Mouse (Mus musculus) frontal cortex, adult (tissue): ENCODE data around the gene Mthfsd.

Source experiments
- ATAC-seq: cut with Nextera tagmentation; 2 replicates; pipeline ENCODE4 v1.9.2; 2017; ENCODE audit warnings: mild to moderate bottlenecking, moderate library complexity, mixed read lengths; ENCODE audit not compliant: low TSS enrichment

The Mthfsd gene

DNA sequence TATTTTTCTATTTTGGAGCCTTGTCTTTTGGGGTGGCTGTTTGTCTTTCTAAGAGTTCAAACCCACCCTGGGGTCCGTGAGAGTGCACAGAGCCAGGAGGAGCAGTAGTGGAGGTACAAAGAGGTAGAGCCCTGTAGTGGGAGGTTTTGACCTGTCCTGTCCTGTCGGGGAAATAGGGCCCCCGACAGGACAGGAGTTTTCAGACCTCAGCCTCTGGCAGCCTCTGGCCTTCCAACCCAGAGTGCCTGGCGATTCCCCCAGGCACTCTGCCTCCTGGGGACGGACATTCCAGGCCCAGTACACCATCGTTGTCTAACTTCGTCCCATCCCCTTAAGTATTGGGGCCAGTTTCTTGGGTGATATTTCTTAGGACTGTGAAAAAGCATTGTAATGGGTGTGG is 14.2 kb upstream of the Mthfsd start:
- ATAC-seq, result no peak

DNA sequence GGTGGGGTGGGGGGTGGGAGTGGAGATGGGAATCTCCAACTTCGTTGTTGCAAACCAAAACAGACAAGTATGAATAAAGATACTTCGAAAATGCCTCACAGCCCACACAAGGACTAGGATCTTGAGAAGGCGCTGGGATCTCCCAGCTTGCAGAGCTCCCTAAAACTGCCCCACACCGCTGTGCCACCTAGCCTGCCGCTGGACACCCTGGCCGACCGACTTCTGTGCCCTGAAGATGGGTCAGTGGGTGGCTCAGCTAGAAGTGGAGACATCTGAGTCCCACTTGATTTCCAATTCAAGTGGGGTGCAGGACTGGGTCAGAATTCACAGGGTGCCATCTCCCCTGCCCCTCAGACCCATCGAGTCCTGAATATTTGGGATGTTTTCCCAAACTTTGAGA is 13.5 kb upstream of the Mthfsd start:
- ATAC-seq, result no peak

- no peak for ATAC-seq
These were observed 12.5 kb upstream of the Mthfsd start for GRCm38 (mm10) chr8:121120456-121121419.

- no peak for ATAC-seq
These were observed 11.7 kb upstream of the Mthfsd start for GRCm38 (mm10) chr8:121119635-121120455.

- ATAC-seq, result no peak
These were observed 10.6 kb upstream of the Mthfsd start for GRCm38 (mm10) chr8:121118634-121119420.

DNA sequence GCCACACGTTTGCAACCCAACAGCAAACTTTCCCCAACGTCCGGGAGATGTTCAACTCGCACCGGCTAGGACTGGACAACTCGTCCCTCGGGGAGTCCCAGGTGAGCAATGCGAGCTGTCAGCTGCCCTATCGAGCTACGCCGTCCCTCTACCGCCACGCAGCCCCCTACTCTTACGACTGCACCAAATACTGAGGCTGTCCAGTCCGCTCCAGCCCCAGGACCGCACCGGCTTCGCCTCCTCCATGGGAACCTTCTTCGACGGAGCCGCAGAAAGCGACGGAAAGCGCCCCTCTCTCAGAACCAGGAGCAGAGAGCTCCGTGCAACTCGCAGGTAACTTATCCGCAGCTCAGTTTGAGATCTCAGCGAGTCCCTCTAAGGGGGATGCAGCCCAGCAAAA is 9.7 kb upstream of the Mthfsd start:
- no peak for ATAC-seq

DNA sequence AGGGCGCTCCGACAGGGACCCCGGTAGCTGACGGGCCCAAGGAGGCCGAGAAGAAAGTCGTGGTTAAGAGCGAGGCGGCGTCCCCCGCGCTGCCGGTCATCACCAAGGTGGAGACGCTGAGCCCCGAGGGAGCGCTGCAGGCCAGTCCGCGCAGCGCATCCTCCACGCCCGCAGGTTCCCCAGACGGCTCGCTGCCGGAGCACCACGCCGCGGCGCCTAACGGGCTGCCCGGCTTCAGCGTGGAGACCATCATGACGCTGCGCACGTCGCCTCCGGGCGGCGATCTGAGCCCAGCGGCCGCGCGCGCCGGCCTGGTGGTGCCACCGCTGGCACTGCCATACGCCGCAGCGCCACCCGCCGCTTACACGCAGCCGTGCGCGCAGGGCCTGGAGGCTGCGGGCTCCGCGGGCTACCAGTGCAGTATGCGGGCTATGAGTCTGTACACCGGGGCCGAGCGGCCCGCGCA is 9.0 kb upstream of the Mthfsd start:
- ATAC-seq, result no peak

DNA sequence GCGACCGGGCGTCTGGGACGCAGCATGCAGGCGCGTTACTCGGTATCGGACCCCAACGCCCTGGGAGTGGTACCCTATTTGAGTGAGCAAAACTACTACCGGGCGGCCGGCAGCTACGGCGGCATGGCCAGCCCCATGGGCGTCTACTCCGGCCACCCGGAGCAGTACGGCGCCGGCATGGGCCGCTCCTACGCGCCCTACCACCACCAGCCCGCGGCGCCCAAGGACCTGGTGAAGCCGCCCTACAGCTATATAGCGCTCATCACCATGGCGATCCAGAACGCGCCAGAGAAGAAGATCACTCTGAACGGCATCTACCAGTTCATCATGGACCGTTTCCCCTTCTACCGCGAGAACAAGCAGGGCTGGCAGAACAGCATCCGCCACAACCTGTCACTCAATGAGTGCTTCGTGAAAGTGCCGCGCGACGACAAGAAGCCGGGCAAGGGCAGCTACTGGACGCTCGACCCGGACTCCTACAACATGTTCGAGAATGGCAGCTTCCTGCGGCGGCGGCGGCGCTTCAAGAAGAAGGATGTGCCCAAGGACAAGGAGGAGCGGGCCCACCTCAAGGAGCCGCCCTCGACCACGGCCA is 8.5 kb upstream of the Mthfsd start:
- no peak for ATAC-seq

DNA sequence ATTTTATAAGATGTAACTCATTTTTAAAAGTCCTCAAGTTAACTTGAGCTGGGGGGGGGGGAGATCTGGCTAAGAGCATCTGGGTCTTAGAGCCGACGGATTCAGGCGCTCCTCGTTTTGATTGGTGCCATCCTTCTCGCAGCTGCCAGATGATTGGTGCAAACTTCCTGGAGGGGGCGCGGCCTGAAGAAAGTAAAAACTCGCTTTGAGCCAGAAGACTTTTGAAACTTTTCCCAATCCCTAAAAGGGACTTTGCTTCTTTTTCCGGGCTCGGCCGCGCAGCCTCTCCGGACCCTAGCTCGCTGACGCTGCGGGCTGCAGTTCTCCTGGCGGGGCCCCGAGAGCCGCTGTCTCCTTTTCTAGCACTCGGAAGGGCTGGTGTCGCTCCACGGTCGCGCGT is 7.8 kb upstream of the Mthfsd start, which contains the start of gene Foxc2:
Gene Foxc2 (plus strand): TSS at position 224 of the 400 bp plus-strand sequence.
- ATAC-seq, result no peak

- ATAC-seq, result no peak
These were observed 6.9 kb upstream of the Mthfsd start for GRCm38 (mm10) chr8:121115136-121115535.

DNA sequence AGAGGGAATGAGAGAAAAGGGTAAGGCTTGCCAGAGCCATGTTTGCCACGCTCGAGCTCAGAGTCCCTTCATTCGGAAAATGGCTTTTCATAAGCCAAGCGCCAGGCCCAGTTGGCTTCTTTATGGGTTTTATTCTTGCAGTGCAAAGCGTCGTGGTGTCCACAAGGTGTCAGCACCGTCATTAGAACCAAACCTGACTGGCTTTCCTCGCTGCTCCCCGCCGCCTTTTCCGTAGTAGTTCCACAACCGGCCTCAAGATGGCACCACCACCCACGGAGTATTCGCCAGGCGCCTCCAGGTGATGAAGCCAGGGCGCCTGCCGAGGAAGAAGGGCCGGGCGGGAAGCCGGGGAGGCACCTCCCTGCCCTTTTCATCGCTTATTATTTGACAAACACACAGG is 5.1 kb upstream of the Mthfsd start:
- peak; percentile 88 for ATAC-seq

DNA sequence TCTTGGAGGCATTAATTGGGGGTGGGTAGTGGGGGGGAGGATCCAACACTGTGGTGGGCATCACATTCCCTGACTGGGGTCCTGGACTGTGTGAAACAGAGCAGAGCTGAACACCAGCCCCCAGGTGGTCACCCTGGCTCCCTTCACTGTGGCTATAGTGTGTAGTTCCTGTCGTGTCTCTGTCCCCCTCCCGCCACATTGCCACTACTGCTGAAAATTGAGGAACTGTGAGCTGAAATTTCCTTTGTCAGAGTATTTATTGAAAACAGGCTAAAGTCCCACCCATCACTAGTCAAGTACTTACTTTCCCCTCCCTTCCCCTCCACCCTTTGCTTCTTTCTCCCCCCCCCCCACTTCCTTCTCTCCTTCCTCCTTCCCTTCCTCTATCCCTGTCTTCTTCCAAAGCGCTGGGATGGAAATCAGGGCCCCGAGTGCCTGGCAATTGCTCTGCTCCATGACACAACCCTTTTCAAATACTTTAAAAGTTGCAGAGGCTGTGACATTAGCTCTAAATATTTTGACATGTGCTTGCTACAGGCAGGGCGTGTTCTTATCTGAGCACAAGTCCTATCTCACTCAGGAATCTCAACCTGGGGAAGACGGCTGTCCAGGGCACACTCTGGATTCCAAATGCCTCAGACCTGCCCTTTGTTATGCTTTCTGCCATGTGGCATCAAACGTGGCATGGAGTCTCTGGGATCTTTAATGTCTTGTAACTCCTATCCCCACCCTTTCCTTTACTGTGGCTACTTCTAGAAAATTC is 3.1 kb upstream of the Mthfsd start:
- no peak for ATAC-seq

DNA sequence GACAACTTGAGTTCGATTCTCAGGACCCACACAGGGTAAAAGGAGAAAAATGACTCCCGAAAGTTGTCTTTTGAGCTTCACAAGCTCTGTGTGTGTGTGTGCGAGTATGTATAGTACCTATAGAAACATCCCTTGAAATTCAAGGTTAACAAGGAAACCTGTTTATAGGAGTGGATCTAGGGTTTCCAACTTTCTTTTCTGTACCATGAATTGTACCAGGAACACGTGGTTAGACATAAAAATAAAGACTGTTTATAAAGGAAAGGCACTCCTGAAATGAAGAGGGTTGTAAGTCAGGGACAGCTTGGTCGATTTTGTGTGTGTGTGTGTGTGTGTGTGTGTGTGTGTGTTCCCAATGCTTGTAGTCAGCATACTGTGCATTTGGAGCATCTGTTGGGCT is 465 bp upstream of the Mthfsd start:
- no peak for ATAC-seq

DNA sequence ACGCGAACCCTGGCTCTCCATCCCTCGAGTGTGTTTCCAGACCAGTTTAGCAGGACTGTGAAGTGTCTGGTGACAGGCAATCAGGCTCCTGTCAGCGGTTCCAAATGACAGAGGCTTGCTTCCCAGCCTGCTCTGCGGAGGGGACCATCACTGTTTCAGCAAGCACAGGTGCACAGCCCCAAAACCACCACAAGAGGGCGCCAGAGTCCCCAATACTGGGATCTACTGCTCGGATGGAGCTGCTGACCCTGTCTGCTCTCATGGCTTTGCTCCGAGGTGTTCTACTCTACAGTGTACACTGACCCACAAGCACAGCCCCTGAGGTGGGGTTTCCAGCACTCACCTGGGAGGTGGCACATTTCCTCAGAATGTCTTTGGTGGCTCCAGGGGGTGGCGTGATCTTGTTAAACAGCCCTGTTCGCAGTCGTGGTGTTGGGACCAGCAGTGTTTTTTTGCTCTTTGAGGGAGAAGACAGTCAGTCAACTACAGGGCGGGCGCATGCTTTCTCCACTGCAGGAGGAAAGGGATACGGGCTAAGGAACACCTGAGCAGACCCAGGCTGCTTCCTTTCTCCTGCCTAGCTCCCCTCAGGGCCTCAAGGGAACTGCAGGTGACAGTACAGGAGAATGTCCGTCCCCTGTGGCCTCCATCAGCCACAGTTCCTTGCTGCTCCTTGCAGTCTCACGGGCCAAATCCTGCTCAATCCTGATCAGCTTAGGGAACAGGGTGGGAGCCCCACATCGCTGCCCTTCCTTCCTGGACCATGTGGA is 4.0 kb downstream of the Mthfsd start:
- peak; percentile 60 for ATAC-seq

GRCm38 (mm10) chr8:121093496-121093895 is 14.7 kb downstream of the Mthfsd start:
- no peak for ATAC-seq

DNA sequence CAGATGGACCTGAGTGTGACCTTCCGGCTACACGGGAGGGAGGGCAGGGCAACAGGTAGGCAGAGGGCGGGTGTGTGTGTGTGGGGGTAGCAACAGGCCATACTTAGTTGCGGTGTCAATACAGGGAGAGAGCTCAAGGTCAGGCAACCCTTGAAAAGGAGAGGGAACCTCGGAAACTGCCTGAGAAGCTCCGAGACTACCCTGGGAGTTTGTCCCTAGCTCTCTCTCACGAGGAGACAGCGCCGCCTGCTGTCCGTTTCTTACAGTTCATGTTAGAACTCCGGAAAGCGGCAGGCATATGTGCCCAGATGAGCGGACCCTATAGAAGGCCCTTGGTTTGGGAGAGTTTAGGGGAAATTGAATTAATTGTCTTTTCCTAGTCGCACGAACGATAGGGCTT is 15.6 kb downstream of the Mthfsd start:
- ATAC-seq, result peak; percentile 82

DNA sequence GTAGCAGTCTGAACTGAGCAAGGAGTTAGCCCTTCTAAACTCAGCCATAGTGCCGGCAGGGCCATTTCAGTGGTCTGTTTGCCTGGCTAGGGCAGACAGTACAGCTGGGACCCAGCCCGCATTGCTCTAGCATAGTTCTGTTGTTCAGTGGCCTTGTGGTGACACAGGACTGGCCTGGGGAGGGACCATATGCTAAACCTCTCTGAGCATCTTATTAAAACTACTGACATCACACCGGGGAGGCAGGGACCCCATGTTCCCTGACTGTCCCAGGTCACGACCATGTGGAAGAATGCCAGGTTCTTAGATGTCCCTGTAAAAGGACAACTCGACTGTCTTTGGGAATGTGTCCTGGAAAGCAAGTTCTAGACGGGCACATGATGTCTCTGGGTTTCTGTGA is 16.1 kb downstream of the Mthfsd start:
- no peak for ATAC-seq

DNA sequence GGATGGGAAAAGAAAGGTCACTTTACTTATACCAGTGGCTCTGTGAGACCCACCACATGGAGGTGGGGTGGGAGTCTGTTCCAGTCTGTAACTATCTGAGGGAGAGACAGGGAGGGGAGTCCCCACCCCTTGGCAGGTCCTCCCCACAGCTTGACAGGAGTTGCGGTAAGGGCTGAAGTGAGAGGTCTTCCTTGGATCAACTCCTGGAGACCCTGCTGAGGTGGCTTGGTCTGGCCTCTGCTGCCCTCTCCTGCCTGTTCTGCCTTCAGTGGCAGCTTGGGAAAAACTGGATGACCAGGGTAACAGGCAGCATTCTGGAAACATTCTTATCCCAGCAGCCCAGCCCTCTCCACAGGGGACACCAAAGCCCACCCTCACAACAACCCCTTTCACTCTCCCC is 17.5 kb downstream of the Mthfsd start:
- no peak for ATAC-seq

- no peak for ATAC-seq
These were observed 18.4 kb downstream of the Mthfsd start for GRCm38 (mm10) chr8:121089631-121090380.
